Mouse (Mus musculus) A20 (cell line): ENCODE results near the gene Dact2.

Experiments
- DNase-seq: peaks from one replicate; pipeline ENCODE4 v3.0.0-alpha.2; 2011; ENCODE audit warnings: low read depth, low spot score

Gene Dact2

DNA sequence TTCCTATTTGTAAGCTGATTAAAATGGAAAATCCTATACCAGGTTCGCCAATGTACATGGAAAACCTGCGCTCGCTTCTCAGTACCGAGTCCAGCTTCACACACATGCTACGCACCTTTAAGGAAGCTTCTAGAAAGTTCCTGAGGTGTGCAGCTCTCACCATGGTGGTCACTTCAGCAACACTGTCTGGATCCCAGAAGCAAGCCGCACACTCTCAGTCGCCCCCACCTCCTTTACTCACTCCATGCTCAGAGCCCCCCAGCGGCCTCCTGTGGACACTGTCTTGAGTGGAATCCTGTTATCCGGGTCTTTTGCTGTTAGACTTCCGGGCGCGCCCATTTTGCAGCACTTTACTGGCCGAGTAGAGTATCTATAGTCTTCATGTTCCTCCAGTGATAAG, at the start of gene Dact2:
Gene Dact2, minus strand, starts transcription at position 244 of the 400 bp plus-strand sequence.
- DNase-seq, result no peak

- no peak for DNase-seq
Observed at GRCm38 (mm10) chr17:14252456-14252855, 48.4 kb upstream of the Dact2 start.

DNA sequence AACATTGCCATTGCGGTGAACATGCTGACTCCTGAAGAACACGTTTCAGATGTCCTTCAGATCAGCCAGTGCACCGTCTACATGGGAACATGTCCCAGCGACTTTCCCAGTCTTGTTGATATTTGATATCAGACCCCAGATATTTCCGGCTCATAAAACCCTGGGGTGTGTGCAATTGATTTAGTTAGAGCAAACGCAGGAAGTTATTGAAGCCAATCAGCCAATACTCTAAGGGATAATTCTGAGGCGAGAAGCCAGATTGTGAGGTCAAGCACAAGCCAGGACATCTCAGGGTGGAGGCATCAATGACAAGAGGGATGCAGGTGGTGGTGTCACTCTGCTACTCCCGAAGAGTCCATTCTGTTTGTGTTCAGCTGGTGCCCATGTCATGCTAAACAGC, 46.3 kb upstream of the Dact2 start:
- DNase-seq, result no peak

- DNase-seq, result no peak
Observed at GRCm38 (mm10) chr17:14249595-14249994, 45.5 kb upstream of the Dact2 start.

DNA sequence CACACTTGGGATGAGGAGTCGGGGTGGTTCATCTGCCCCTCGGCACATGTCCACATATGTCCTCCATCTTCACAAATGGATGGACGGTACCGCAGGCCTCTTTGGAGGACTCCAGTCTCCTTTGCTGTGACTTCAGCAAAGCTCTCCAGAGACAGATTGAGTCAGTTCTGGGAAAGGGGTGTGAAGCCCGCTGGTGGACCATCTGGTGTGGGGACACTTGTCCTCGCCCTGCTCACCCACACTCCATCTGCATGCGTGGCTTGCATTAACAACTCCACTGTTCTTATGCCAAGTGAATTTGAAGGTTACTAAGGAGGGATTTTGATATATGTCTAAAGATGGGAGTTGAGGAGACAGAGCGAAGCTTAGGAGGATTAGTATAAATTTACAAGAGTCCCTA, 43.8 kb upstream of the Dact2 start:
- DNase-seq, result no peak

- DNase-seq, result no peak
Observed at GRCm38 (mm10) chr17:14246266-14246665, 42.2 kb upstream of the Dact2 start.

DNA sequence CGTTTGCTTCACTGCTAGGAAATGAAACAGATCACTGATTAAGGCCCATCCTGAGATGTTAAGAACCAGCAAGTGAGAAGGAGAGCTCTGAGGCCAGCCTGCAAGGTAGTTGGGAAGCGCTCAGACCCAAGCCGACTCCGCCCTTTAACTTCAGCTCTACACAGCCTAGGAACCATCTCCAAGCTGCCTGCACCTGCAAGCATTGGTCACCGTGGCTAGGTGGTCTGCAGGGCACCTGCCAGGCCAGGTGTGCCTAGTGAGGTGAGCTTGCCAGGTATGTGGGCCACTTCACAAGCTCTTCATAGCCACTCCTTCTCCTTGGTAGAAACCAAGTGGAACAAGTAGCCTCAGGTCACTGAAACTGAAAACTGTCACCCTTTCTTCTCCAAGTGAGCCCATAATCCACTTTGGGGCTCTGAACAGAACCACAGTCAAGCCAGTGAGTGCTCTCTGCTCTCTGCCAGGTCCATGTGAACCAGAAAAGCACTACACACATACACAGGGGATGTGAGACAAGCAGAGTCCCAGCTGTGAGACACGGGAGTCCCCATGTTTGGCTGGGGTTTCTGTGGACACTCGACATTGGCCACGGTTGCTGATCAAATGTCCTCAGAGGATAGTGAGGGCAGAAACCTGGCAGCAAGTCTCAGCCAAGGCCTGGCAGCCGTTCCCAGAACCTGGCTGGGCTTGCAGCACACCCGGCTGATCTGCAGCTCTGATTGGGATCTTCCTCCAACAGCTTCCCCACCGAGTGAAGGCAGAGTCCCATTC, 40.3 kb upstream of the Dact2 start:
- no peak for DNase-seq

DNA sequence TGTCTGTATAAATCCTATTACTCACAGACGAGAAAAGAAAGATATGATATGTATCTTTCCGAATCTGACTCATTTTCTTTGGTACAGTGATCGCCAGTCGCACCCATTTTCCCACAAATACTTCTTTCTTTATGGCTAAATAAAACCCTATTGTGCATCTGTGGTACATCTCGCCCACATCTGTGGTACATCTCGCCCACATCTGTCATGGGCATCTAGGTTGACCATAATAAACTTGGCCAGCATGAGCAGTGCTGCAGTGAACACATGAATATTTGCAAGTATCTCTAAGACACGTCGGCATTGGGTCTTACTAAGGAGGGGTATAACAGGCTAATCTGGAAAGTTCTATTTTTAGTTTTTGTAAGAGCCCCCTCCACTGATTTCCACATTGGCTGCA, 38.5 kb upstream of the Dact2 start:
- no peak for DNase-seq

DNA sequence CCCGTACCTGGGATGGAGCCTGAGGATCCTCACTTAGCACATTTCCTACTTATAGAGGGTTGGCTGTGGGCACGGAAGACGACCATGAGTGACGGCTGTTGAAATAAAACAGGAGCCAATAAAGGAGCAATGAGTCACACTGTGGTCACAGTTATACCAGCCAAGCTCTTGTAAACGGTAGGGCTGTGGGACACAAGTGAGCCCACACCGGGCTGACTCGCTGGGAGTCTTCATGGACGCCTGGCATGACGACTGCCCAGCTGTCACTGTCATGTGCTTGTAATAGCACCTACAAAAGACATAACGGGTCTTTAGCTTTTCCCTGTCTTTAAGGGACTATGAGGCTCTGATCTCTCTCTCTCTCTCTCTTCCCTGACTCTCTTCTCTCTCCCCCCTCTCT, 35.9 kb upstream of the Dact2 start:
- no peak for DNase-seq

DNA sequence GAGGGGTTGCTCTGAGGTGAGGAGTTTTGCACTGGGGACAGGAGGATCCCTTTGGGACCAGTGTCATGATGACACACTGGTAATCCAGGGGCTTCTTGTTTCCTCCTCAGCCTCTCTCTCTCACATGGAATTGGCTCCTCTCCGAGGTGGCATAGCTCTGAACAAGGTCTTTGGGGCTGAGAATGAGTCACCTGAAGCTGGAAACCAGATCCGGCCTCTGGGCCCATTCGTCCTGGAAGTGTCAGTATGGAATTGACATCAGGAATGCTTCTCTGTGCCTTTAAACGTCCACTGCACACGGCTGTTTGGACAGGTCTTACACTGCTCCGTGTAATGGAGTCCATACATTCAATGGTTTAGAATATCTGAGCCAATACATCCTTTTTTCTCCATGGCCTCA, 33.0 kb upstream of the Dact2 start:
- DNase-seq, result no peak

GRCm38 (mm10) chr17:14234774-14235389, 30.8 kb upstream of the Dact2 start:
- DNase-seq, result no peak

- DNase-seq, result peak; percentile 10
Observed at GRCm38 (mm10) chr17:14233658-14234057, 29.6 kb upstream of the Dact2 start.

DNA sequence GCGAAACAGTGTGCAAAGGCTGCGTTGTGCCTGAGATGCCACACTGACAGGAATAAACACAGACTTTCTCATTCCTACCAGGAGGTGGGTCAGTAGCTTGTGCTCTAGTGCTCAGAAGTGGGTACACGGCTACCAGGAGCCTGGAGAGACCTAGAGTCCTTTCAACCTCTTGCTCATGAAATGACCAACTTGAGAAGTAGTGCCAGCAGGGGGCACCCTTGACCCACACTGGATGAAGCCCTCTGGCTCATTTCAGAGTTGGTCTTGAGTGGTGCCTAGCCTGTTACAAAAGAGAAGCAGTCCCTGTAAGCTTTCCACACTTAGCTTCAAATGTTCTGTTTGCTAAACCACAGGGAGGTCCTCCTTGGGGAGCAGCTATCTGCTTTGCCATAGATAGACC, 28.5 kb upstream of the Dact2 start:
- DNase-seq, result peak; percentile 61

- DNase-seq, result no peak
Observed at GRCm38 (mm10) chr17:14230698-14231430, 26.8 kb upstream of the Dact2 start.

DNA sequence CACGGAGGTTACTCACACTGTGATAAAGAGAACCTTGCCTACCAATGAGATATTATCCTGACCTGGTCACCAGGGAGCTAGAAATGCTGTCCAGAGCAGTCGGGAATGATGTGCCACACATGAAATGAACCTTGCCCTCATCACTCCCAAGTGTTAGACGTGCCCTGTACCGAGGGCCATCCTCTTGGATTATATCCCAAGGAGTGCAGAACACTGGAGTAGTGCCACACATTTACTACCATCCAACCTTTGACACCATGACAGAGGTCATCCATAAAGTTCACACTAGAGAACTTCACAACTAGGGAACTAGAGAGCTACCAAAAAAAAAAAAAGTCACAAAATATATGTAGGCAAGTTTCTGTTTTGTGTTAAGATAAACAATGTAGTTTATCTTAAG, 24.3 kb upstream of the Dact2 start:
- DNase-seq, result no peak

GRCm38 (mm10) chr17:14227601-14228000, 23.5 kb upstream of the Dact2 start:
- no peak for DNase-seq

- DNase-seq, result no peak
Observed at GRCm38 (mm10) chr17:14226778-14227177, 22.7 kb upstream of the Dact2 start.

DNA sequence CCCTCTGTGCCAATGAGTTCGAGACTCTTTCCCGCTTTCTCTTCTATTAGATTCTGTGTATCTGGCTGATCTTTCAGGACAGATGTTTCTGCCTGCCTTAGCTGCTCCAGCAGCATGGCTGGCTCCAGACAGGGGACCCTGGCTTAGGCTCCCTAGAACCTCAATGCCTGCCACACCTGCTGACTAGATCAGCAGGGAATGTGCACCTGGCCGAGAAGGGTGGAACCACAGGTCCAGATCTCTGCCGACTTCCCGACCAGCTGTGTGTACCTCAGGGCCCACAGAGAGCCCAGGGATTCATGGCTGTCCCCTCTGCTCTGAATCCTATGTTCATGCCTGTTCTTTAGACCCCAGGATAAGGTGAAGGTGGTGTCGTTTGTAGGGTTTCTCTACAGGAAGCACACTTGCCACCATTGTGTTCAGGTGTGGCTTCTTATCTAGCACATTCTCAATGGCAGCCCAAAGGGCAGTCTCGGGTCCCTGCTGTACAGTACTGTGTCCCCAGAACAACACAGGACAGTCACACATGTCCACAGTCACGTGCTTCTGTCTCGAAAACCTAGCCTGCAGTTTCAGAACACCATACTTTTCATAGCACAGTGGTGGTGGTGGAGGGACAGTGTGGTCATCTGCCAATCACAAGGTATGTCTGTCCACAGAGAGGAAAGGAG, 22.0 kb upstream of the Dact2 start:
- DNase-seq, result no peak

GRCm38 (mm10) chr17:14221893-14222615, 17.9 kb upstream of the Dact2 start:
- DNase-seq, result peak; percentile 19

GRCm38 (mm10) chr17:14220606-14221202, 16.6 kb upstream of the Dact2 start:
- DNase-seq, result peak; percentile 55

GRCm38 (mm10) chr17:14213976-14214529, 9.9 kb upstream of the Dact2 start:
- no peak for DNase-seq
